Mouse (Mus musculus): ENCODE measurements at regions not wholly inside any gene's neighbourhood (a gene's known extent, or its start where the extent isn't known, plus 50 kb on each side); places are given as distances from the start of the nearest gene placed in this dataset.

- TF ChIP-seq MYOG (IDR thresholded peaks at IDR 0.05; ENCODE audit: control insufficient read depth in 1 of 3, insufficient read depth in 1 of 3, insufficient read length in 2 of 3, low read depth in 2 of 3) (no peak), USF1 (IDR thresholded peaks at IDR 0.05; ENCODE audit: low read depth) (no peak), TCF3 (IDR thresholded peaks at IDR 0.05; ENCODE audit: insufficient read length, low read depth) (no peak), E2F4 (IDR thresholded peaks at IDR 0.05; ENCODE audit: insufficient read depth) (no peak), POLR2AphosphoS2 (IDR thresholded peaks at IDR 0.05; ENCODE audit: insufficient read length, low read depth) (no peak), MYOD1 (IDR thresholded peaks at IDR 0.05; ENCODE audit: control insufficient read depth in 1 of 3, insufficient read length in 2 of 3, low read depth in 2 of 3) (no peak), MAX (IDR thresholded peaks at IDR 0.05; ENCODE audit: low read depth) (no peak)
- H3ac ChIP-seq (ENCODE audit: control insufficient read depth, insufficient read length) = no peak overlapping the region
- no peaks in the 10 kb centered on the region for H3K79me2 ChIP-seq (ENCODE audit: control insufficient read depth, insufficient read depth)
- no peaks in the 10 kb centered on the region for H3K36me3 ChIP-seq (ENCODE audit: control insufficient read depth, insufficient read depth)
- no peak overlapping the region for H3K4me3 ChIP-seq
- H3K27me3 ChIP-seq (ENCODE audit: control insufficient read depth, insufficient read depth, insufficient read length) = no peaks in the 10 kb centered on the region
- H3K4me2 ChIP-seq (ENCODE audit: low read depth) = no peak overlapping the region
These were observed 241.3 kb downstream of the 1500009L16Rik start for GRCm38 (mm10) chr10:83963779-83964643.

- H3ac ChIP-seq (ENCODE audit: control insufficient read depth, insufficient read length) = no peak overlapping the region
- H3K4me3 ChIP-seq = no peak overlapping the region
- H3K27me3 ChIP-seq (ENCODE audit: control insufficient read depth, insufficient read depth, insufficient read length) = no peaks in the 10 kb centered on the region
- no peaks in the 10 kb centered on the region for H3K79me2 ChIP-seq (ENCODE audit: control insufficient read depth, insufficient read depth)
- H3K4me2 ChIP-seq (ENCODE audit: low read depth) = no peak overlapping the region
- H3K36me3 ChIP-seq (ENCODE audit: control insufficient read depth, insufficient read depth) = no peaks in the 10 kb centered on the region
- TF ChIP-seq TCF3 (IDR thresholded peaks at IDR 0.05; ENCODE audit: insufficient read length, low read depth) (no peak), REST (IDR thresholded peaks at IDR 0.05; ENCODE audit: insufficient read depth, insufficient read length) (no peak), E2F4 (IDR thresholded peaks at IDR 0.05; ENCODE audit: insufficient read depth) (no peak)
These were observed 242.2 kb downstream of the 1500009L16Rik start for GRCm38 (mm10) chr10:83964838-83965237.

GRCm38 (mm10) chr10:83970501-83970900, 247.8 kb downstream of the 1500009L16Rik start:
- no peaks in the 10 kb centered on the region for H3K79me2 ChIP-seq (ENCODE audit: control insufficient read depth, insufficient read depth)
- no peak overlapping the region for H3K4me2 ChIP-seq (ENCODE audit: low read depth)
- H3K36me3 ChIP-seq (ENCODE audit: control insufficient read depth, insufficient read depth) = no peaks in the 10 kb centered on the region
- H3K27me3 ChIP-seq (ENCODE audit: control insufficient read depth, insufficient read depth, insufficient read length) = no peaks in the 10 kb centered on the region
- no peak overlapping the region for H3K4me3 ChIP-seq
- TF ChIP-seq USF1 (IDR thresholded peaks at IDR 0.05; ENCODE audit: low read depth) (no peak), POLR2A (IDR thresholded peaks at IDR 0.05; ENCODE audit: insufficient read length, low read depth) (no peak), CEBPB (IDR thresholded peaks at IDR 0.05; ENCODE audit: insufficient read depth, poor library complexity, severe bottlenecking) (no peak), E2F4 (IDR thresholded peaks at IDR 0.05; ENCODE audit: insufficient read depth) (no peak), REST (IDR thresholded peaks at IDR 0.05; ENCODE audit: insufficient read depth, insufficient read length) (no peak), TCF12 (IDR thresholded peaks at IDR 0.05; ENCODE audit: insufficient read depth, poor library complexity, severe bottlenecking) (no peak), TCF3 (IDR thresholded peaks at IDR 0.05; ENCODE audit: insufficient read length, low read depth) (no peak), SRF (IDR thresholded peaks at IDR 0.05; ENCODE audit: control insufficient read depth, insufficient read length, low read depth) (no peak), MYOG (IDR thresholded peaks at IDR 0.05; ENCODE audit: control insufficient read depth in 1 of 3, insufficient read depth in 1 of 3, insufficient read length in 2 of 3, low read depth in 2 of 3) (no peak), POLR2AphosphoS2 (IDR thresholded peaks at IDR 0.05; ENCODE audit: insufficient read length, low read depth) (no peak), MAX (IDR thresholded peaks at IDR 0.05; ENCODE audit: low read depth) (no peak), MYOD1 (IDR thresholded peaks at IDR 0.05; ENCODE audit: control insufficient read depth in 1 of 3, insufficient read length in 2 of 3, low read depth in 2 of 3) (no peak)
- no peak overlapping the region for H3ac ChIP-seq (ENCODE audit: control insufficient read depth, insufficient read length)

- Histone ChIP-seq H3ac (ENCODE audit: control insufficient read depth, insufficient read length) (no peak overlapping the region), H3K4me2 (ENCODE audit: low read depth) (no peak overlapping the region), H3K36me3 (ENCODE audit: control insufficient read depth, insufficient read depth) (no peaks in the 10 kb centered on the region), H3K4me3 (no peak overlapping the region), H3K27me3 (ENCODE audit: control insufficient read depth, insufficient read depth, insufficient read length) (no peaks in the 10 kb centered on the region), H3K79me2 (ENCODE audit: control insufficient read depth, insufficient read depth) (no peaks in the 10 kb centered on the region)
- TF ChIP-seq TCF3 (IDR thresholded peaks at IDR 0.05; ENCODE audit: insufficient read length, low read depth) (no peak), POLR2AphosphoS2 (IDR thresholded peaks at IDR 0.05; ENCODE audit: insufficient read length, low read depth) (no peak), MYOD1 (IDR thresholded peaks at IDR 0.05; ENCODE audit: control insufficient read depth in 1 of 3, insufficient read length in 2 of 3, low read depth in 2 of 3) (no peak), USF1 (IDR thresholded peaks at IDR 0.05; ENCODE audit: low read depth) (no peak), CEBPB (IDR thresholded peaks at IDR 0.05; ENCODE audit: insufficient read depth, poor library complexity, severe bottlenecking) (no peak), MAX (IDR thresholded peaks at IDR 0.05; ENCODE audit: low read depth) (no peak), E2F4 (IDR thresholded peaks at IDR 0.05; ENCODE audit: insufficient read depth) (no peak)
These were observed 251.9 kb downstream of the 1500009L16Rik start for GRCm38 (mm10) chr10:83974548-83974947.

- Histone ChIP-seq H3K27me3 (ENCODE audit: control insufficient read depth, insufficient read depth, insufficient read length) (no peaks in the 10 kb centered on the region), H3ac (ENCODE audit: control insufficient read depth, insufficient read length) (no peak overlapping the region), H3K4me3 (no peak overlapping the region), H3K36me3 (ENCODE audit: control insufficient read depth, insufficient read depth) (no peaks in the 10 kb centered on the region), H3K79me2 (ENCODE audit: control insufficient read depth, insufficient read depth) (no peaks in the 10 kb centered on the region), H3K4me2 (ENCODE audit: low read depth) (no peak overlapping the region)
- TF ChIP-seq TCF3 (IDR thresholded peaks at IDR 0.05; ENCODE audit: insufficient read length, low read depth) (no peak), MYOD1 (IDR thresholded peaks at IDR 0.05; ENCODE audit: control insufficient read depth in 1 of 3, insufficient read length in 2 of 3, low read depth in 2 of 3) (no peak), POLR2A (IDR thresholded peaks at IDR 0.05; ENCODE audit: insufficient read length, low read depth) (no peak), MAX (IDR thresholded peaks at IDR 0.05; ENCODE audit: low read depth) (no peak), USF1 (IDR thresholded peaks at IDR 0.05; ENCODE audit: low read depth) (no peak), SRF (IDR thresholded peaks at IDR 0.05; ENCODE audit: control insufficient read depth, insufficient read length, low read depth) (no peak), REST (IDR thresholded peaks at IDR 0.05; ENCODE audit: insufficient read depth, insufficient read length) (no peak), MYOG (IDR thresholded peaks at IDR 0.05; ENCODE audit: control insufficient read depth in 1 of 3, insufficient read depth in 1 of 3, insufficient read length in 2 of 3, low read depth in 2 of 3) (no peak), E2F4 (IDR thresholded peaks at IDR 0.05; ENCODE audit: insufficient read depth) (no peak), POLR2AphosphoS2 (IDR thresholded peaks at IDR 0.05; ENCODE audit: insufficient read length, low read depth) (no peak), TCF12 (IDR thresholded peaks at IDR 0.05; ENCODE audit: insufficient read depth, poor library complexity, severe bottlenecking) (no peak), CEBPB (IDR thresholded peaks at IDR 0.05; ENCODE audit: insufficient read depth, poor library complexity, severe bottlenecking) (no peak)
These were observed 253.9 kb downstream of the 1500009L16Rik start for GRCm38 (mm10) chr10:83976548-83976947.
